Mouse (Mus musculus) ES-E14 (cell line): ENCODE results near the gene Chrna5.

Source experiments
- HCFC1 ChIP-seq: IDR thresholded peaks from 2 replicates; pipeline ENCODE4 v1.6.1; 2012; ENCODE audit warnings: low read length, inconsistent platforms, borderline replicate concordance; ENCODE audit not compliant: insufficient read depth
- MAFK ChIP-seq: IDR thresholded peaks from 2 replicates; pipeline ENCODE4 v1.6.1; 2014; ENCODE audit warnings: mild to moderate bottlenecking, low read depth, low read length, inconsistent platforms; ENCODE audit not compliant: insufficient read depth
- ZNF384 ChIP-seq: IDR thresholded peaks from 2 replicates; pipeline ENCODE4 v1.6.1; 2012; ENCODE audit warnings: low read depth, low read length, inconsistent platforms

DNA sequence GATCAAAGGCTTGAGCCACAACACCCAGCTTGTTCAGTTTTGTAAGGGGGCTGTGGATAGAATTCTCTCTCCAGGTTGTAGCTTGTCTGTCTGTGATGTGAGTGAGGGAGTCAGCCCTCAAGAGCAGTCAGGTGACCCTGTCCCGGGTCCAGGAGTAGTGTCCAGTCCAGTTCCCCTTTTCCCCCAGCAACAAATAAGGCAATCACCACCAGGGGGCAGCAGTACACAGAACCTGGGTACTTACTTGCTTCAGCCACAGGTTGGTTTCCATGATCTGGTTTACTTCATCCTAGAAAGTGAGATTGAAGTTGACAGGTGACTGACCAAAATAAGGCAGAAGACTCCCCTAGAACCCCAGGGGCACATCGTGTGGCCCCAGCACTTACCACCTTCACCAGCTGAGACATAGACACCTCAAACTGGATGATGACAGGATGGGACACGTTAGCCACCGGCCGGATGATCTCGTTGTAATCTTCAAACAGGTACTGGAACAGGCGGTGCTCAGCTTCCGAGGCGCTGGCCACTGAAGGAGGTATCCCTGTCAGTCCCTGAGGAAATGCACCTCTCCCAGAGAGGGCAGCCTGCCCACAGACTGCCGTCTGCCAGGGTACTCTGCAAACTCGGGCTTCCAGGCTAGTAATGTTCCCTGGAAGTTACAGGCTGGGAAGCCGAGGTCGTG is 43.4 kb downstream of the Chrna5 start:
- no peak for TF ChIP-seq ZNF384
- TF ChIP-seq HCFC1, result no peak
- TF ChIP-seq MAFK, result no peak
